Mouse (Mus musculus) kidney, embryonic 14.5 days (tissue): Measurements from ENCODE around the gene Fam217b. TPM values are rescaled to one million over a fixed set of nuclear protein-coding genes. Genes with fewer than 3 reads are reported as not detected.

Experiments used
- ATAC-seq: fragments of 200-750 bp; cut with Nextera tagmentation; 2 replicates; pipeline ENCODE4 v1.8.0; 2017; ENCODE audit warnings: moderate number of reproducible peaks, mild to moderate bottlenecking, moderate TSS enrichment, moderate library complexity; ENCODE audit not compliant: low FRiP score, low TSS enrichment
- H3K27ac ChIP-seq: fragments of 300-500 bp; sonication (generic); 2 replicates; pipeline ENCODE4 v1.5.1; 2014; ENCODE audit warnings: low read depth, mild to moderate bottlenecking, low read length, moderate library complexity, mixed read lengths
- H3K27me3 ChIP-seq: fragments of 300-500 bp; sonication (generic); 2 replicates; pipeline ENCODE4 v1.6.1; 2014; ENCODE audit warnings: mild to moderate bottlenecking, low read length; ENCODE audit not compliant: control insufficient read depth, insufficient read depth
- H3K36me3 ChIP-seq: fragments of 300-500 bp; sonication (generic); 2 replicates; pipeline ENCODE4 v1.6.1; 2014; ENCODE audit warnings: low read length, mixed read lengths; ENCODE audit not compliant: control insufficient read depth, insufficient read depth
- H3K4me1 ChIP-seq: fragments of 300-500 bp; sonication (generic); 2 replicates; pipeline ENCODE4 v1.6.1; 2014; ENCODE audit warnings: low read length, mixed read lengths; ENCODE audit not compliant: control insufficient read depth, insufficient read depth
- H3K4me2 ChIP-seq: fragments of 300-500 bp; sonication (generic); replicated peaks from 2 replicates; pipeline ENCODE4 v1.6.1; 2014; ENCODE audit warnings: low read depth, mild to moderate bottlenecking, low read length
- H3K4me3 ChIP-seq: fragments of 300-500 bp; sonication (generic); 2 replicates; pipeline ENCODE4 v1.5.1; 2014; ENCODE audit warnings: mild to moderate bottlenecking, low read length
- H3K9ac ChIP-seq: fragments of 300-500 bp; sonication (generic); 2 replicates; pipeline ENCODE4 v1.6.1; 2014; ENCODE audit warnings: low read depth, mild to moderate bottlenecking, low read length, moderate library complexity
- H3K9me3 ChIP-seq: fragments of 300-500 bp; sonication (generic); 2 replicates; pipeline ENCODE4 v1.6.1; 2016; ENCODE audit warnings: low read length; ENCODE audit not compliant: control insufficient read depth
- WGBS: fragments of 180-500 bp; shearing (Covaris S2); extraction: QIAGEN DNeasy Blood & Tissue Kit; methylation state at CpG from one replicate; pipeline ENCODE4 v1.1.7; 2014; 5-methylcytosine and 5-hydroxymethylcytosine counted together
- polyA plus RNA-seq: library from polyadenylated mRNA; unstranded; fragments of >200 nt; fragmentation: Nextera tagmentation; extraction: Ambion mirVana; gene quantifications from 2 replicates; pipeline ENCODE4 v1.2.1, GENCODE M21; 2014

Gene Fam217b
- polyA plus RNA-seq, 1 experiment from 2014 or later = 7.1 TPM

- 87% methylated on average over 4 of the region's 4 CpGs for WGBS
- Histone ChIP-seq H3K4me1 (no peaks in the 10 kb centered on the region), H3K27ac (no peak overlapping the region), H3K9ac (no peak overlapping the region), H3K4me3 (no peak overlapping the region), H3K9me3 (no peaks in the 10 kb centered on the region), H3K36me3 (no peaks in the 10 kb centered on the region), H3K4me2 (no peak overlapping the region), H3K27me3 (no peaks in the 10 kb centered on the region)
- ATAC-seq = no peak
These were observed 14.4 kb downstream of the Fam217b start for GRCm38 (mm10) chr2:178428676-178429075.

GRCm38 (mm10) chr2:178429426-178429825, 15.1 kb downstream of the Fam217b start:
- no peaks in the 10 kb centered on the region for H3K27me3 ChIP-seq
- H3K36me3 ChIP-seq = no peaks in the 10 kb centered on the region
- WGBS = 72% methylated on average over 6 of the region's 6 CpGs
- no peak overlapping the region for H3K27ac ChIP-seq
- H3K4me2 ChIP-seq = no peak overlapping the region
- H3K4me1 ChIP-seq = no peaks in the 10 kb centered on the region
- no peak overlapping the region for H3K9ac ChIP-seq
- H3K9me3 ChIP-seq = no peaks in the 10 kb centered on the region
- no peak for ATAC-seq
- no peak overlapping the region for H3K4me3 ChIP-seq

- H3K4me2 ChIP-seq = no peak within 1 kb of the TSS
- H3K9me3 ChIP-seq = no peaks in the 10 kb centered on the region
- H3K27me3 ChIP-seq = no peaks in the 10 kb centered on the region
- ATAC-seq = no peak
- H3K36me3 ChIP-seq = no peaks in the 10 kb centered on the region
- no peak within 1 kb of the TSS for H3K9ac ChIP-seq
- H3K4me1 ChIP-seq = no peaks in the 10 kb centered on the region
- H3K27ac ChIP-seq = no peak within 1 kb of the TSS
- no peak within 1 kb of the TSS for H3K4me3 ChIP-seq
- WGBS = 91% methylated on average over 4 of the region's 4 CpGs
These were observed 15.9 kb downstream of the Fam217b start, which contains the start of gene Cdh26 for GRCm38 (mm10) chr2:178430231-178430630. TSS of gene Cdh26 (plus strand) at chr2:178430531.

GRCm38 (mm10) chr2:178433495-178433894, 19.2 kb downstream of the Fam217b start:
- Histone ChIP-seq H3K27ac (no peak overlapping the region), H3K9me3 (no peaks in the 10 kb centered on the region), H3K4me1 (no peaks in the 10 kb centered on the region), H3K36me3 (no peaks in the 10 kb centered on the region), H3K4me3 (no peak overlapping the region), H3K9ac (no peak overlapping the region), H3K27me3 (no peaks in the 10 kb centered on the region), H3K4me2 (no peak overlapping the region)
- no peak for ATAC-seq
- 72% methylated on average over 2 of the region's 2 CpGs for WGBS

- H3K4me2 ChIP-seq = no peak overlapping the region
- no peak overlapping the region for H3K27ac ChIP-seq
- no peak overlapping the region for H3K9ac ChIP-seq
- no peaks in the 10 kb centered on the region for H3K36me3 ChIP-seq
- H3K4me1 ChIP-seq = no peaks in the 10 kb centered on the region
- no peaks in the 10 kb centered on the region for H3K9me3 ChIP-seq
- no peak for ATAC-seq
- 86% methylated on average over 2 of the region's 2 CpGs for WGBS
- H3K27me3 ChIP-seq = no peaks in the 10 kb centered on the region
- H3K4me3 ChIP-seq = no peak overlapping the region
These were observed 19.6 kb downstream of the Fam217b start for GRCm38 (mm10) chr2:178433903-178434302.

GRCm38 (mm10) chr2:178437311-178437710, 23.0 kb downstream of the Fam217b start:
- no peaks in the 10 kb centered on the region for H3K36me3 ChIP-seq
- H3K27me3 ChIP-seq = no peaks in the 10 kb centered on the region
- no peaks in the 10 kb centered on the region for H3K9me3 ChIP-seq
- H3K9ac ChIP-seq = no peak overlapping the region
- H3K4me2 ChIP-seq = no peak overlapping the region
- WGBS = 72% methylated on average over 9 of the region's 9 CpGs
- no peaks in the 10 kb centered on the region for H3K4me1 ChIP-seq
- H3K4me3 ChIP-seq = no peak overlapping the region
- no peak overlapping the region for H3K27ac ChIP-seq
- no peak for ATAC-seq

- H3K9ac ChIP-seq = no peak overlapping the region
- 65% methylated on average over 4 of the region's 4 CpGs for WGBS
- ATAC-seq = no peak
These were observed 35.1 kb downstream of the Fam217b start for GRCm38 (mm10) chr2:178449386-178449785.

GRCm38 (mm10) chr2:178450236-178450635, 35.9 kb downstream of the Fam217b start:
- no peak overlapping the region for H3K4me2 ChIP-seq
- peaks cover 1% of the 10 kb centered on the region; the same call in 1 of the 2 replicates for H3K4me1 ChIP-seq
- H3K4me3 ChIP-seq = no peak overlapping the region
- H3K27me3 ChIP-seq = no peaks in the 10 kb centered on the region
- H3K9ac ChIP-seq = no peak overlapping the region
- H3K9me3 ChIP-seq = no peaks in the 10 kb centered on the region
- H3K27ac ChIP-seq = no peak overlapping the region
- ATAC-seq = no peak
- WGBS = 7% methylated on average over 2 of the region's 2 CpGs
- no peaks in the 10 kb centered on the region for H3K36me3 ChIP-seq

More at GRCm38 (mm10) chr2:178449386-178449785, 35.1 kb downstream of the Fam217b start:
- Histone ChIP-seq H3K4me1 (no peaks in the 10 kb centered on the region), H3K27me3 (no peaks in the 10 kb centered on the region), H3K4me3 (no peak overlapping the region), H3K36me3 (no peaks in the 10 kb centered on the region), H3K4me2 (no peak overlapping the region), H3K9me3 (no peaks in the 10 kb centered on the region), H3K27ac (no peak overlapping the region)

GRCm38 (mm10) chr2:178450961-178451360, 36.6 kb downstream of the Fam217b start:
- H3K9me3 ChIP-seq = no peaks in the 10 kb centered on the region
- no peaks in the 10 kb centered on the region for H3K27me3 ChIP-seq
- no peaks in the 10 kb centered on the region for H3K36me3 ChIP-seq
- no peak overlapping the region for H3K27ac ChIP-seq
- H3K4me1 ChIP-seq = peaks cover 6% of the 10 kb centered on the region
- no peak for ATAC-seq
- 69% methylated on average over 10 of the region's 10 CpGs for WGBS
- no peak overlapping the region for H3K9ac ChIP-seq
- H3K4me2 ChIP-seq = no peak overlapping the region
- H3K4me3 ChIP-seq = no peak overlapping the region
